Mouse (Mus musculus) heart, embryonic 14.5 days (tissue): ENCODE results near the gene Gm13723. TPM values are rescaled to one million over a fixed set of nuclear protein-coding genes. Genes with fewer than 3 reads are reported as not detected.

Experiments used
- ATAC-seq: fragments of 200-750 bp; cut with Nextera tagmentation; 2 replicates; pipeline ENCODE4 v1.8.0; 2017; ENCODE audit warnings: low read depth, moderate TSS enrichment; ENCODE audit not compliant: insufficient number of reproducible peaks, insufficient read depth, low FRiP score
- H3K27ac ChIP-seq, 2 experiments: fragments of 200-500 bp in 1 of 2; fragments of 300-500 bp in 1 of 2; sonication (generic) in 1 of 2; replicated peaks in 1 of 2; 2 replicates each; pipeline ENCODE4 v1.5.1; 2012 to 2014; ENCODE audit warnings: low read depth in 2 of 2, low read length in 2 of 2, control low read depth in 1 of 2, mild to moderate bottlenecking in 1 of 2, mixed read lengths in 1 of 2; ENCODE audit not compliant: control insufficient read depth in 1 of 2, insufficient read depth in 1 of 2
- H3K27me3 ChIP-seq: fragments of 300-500 bp; sonication (generic); 2 replicates; pipeline ENCODE4 v1.6.1; 2014; ENCODE audit warnings: mild to moderate bottlenecking, low read length, control low read depth; ENCODE audit not compliant: control insufficient read depth, insufficient read depth
- H3K36me3 ChIP-seq: fragments of 300-500 bp; sonication (generic); 2 replicates; pipeline ENCODE4 v1.6.1; 2014; ENCODE audit warnings: mild to moderate bottlenecking, control low read depth, low read length, mixed read lengths; ENCODE audit not compliant: control insufficient read depth, insufficient read depth
- H3K4me1 ChIP-seq, 2 experiments: fragments of 200-500 bp in 1 of 2; fragments of 300-500 bp in 1 of 2; sonication (generic) in 1 of 2; 2 replicates each; pipeline ENCODE4 v1.6.1; 2012 to 2014; ENCODE audit warnings: low read length in 2 of 2, control low read depth in 1 of 2, mixed read lengths in 1 of 2; ENCODE audit not compliant: control insufficient read depth in 2 of 2, insufficient read depth in 2 of 2
- H3K4me2 ChIP-seq: fragments of 300-500 bp; sonication (generic); 2 replicates; pipeline ENCODE4 v1.6.1; 2014; ENCODE audit warnings: mild to moderate bottlenecking, low read length
- H3K4me3 ChIP-seq, 2 experiments: fragments of 200-500 bp in 1 of 2; fragments of 300-500 bp in 1 of 2; sonication (generic) in 1 of 2; 2 replicates each; pipeline ENCODE4 v1.5.1; 2012 to 2014; ENCODE audit warnings: low read length in 2 of 2, mild to moderate bottlenecking in 2 of 2, control low read depth in 1 of 2, low read depth in 1 of 2, moderate library complexity in 1 of 2; ENCODE audit not compliant: control insufficient read depth in 1 of 2, insufficient read depth in 1 of 2
- H3K9ac ChIP-seq: fragments of 300-500 bp; sonication (generic); 2 replicates; pipeline ENCODE4 v1.6.1; 2014; ENCODE audit warnings: mild to moderate bottlenecking, low read length
- H3K9me3 ChIP-seq: fragments of 300-500 bp; sonication (generic); 2 replicates; pipeline ENCODE4 v1.6.1; 2016; ENCODE audit warnings: low read length, control low read depth; ENCODE audit not compliant: control insufficient read depth
- WGBS: fragments of 180-500 bp; shearing (Covaris S2); extraction: QIAGEN DNeasy Blood & Tissue Kit; methylation state at CpG from one replicate; pipeline ENCODE4 v1.1.7; 2014; 5-methylcytosine and 5-hydroxymethylcytosine counted together
- polyA plus RNA-seq: library from polyadenylated mRNA; unstranded; fragments of >200 nt; fragmentation: Nextera tagmentation; extraction: Ambion mirVana; gene quantifications from 2 replicates; pipeline ENCODE4 v1.2.1, GENCODE M21; 2014

Gene Gm13723
- not detected in 2 replicates for polyA plus RNA-seq

- Histone ChIP-seq H3K4me2 (no peak within 1 kb of the TSS), H3K9ac (no peak within 1 kb of the TSS), H3K9me3 (no peaks in the 10 kb centered on the region), H3K27me3 (no peaks in the 10 kb centered on the region), H3K27ac (no peak within 1 kb of the TSS), H3K4me3 (no peak within 1 kb of the TSS), H3K36me3 (no peaks in the 10 kb centered on the region), H3K4me1 (no peaks in the 10 kb centered on the region)
- ATAC-seq = no peak
- WGBS = 60% methylated on average over 1 of the region's 1 CpGs
Measured at GRCm38 (mm10) chr2:86874702-86875101, at the start of gene Gm13723. Gene Gm13723, minus strand, starts transcription at chr2:86874802.

GRCm38 (mm10) chr2:86905647-86906046, 31.0 kb upstream of the Gm13723 start:
- no peak for ATAC-seq
- no peak overlapping the region for H3K4me2 ChIP-seq
- H3K27ac ChIP-seq = no peak overlapping the region
- H3K9me3 ChIP-seq = no peaks in the 10 kb centered on the region
- no peak overlapping the region for H3K9ac ChIP-seq
- H3K36me3 ChIP-seq = no peaks in the 10 kb centered on the region
- H3K4me1 ChIP-seq = no peaks in the 10 kb centered on the region
- no peaks in the 10 kb centered on the region for H3K27me3 ChIP-seq
- 75% methylated on average over 2 of the region's 2 CpGs for WGBS
- H3K4me3 ChIP-seq = no peak overlapping the region

- H3K4me3 ChIP-seq = no peak within 1 kb of the TSS
- no peaks in the 10 kb centered on the region for H3K36me3 ChIP-seq
- no peak within 1 kb of the TSS for H3K4me2 ChIP-seq
- 88% methylated on average over 1 of the region's 1 CpGs for WGBS
- H3K27ac ChIP-seq = no peak within 1 kb of the TSS
- no peaks in the 10 kb centered on the region for H3K27me3 ChIP-seq
- H3K9ac ChIP-seq = no peak within 1 kb of the TSS
- H3K4me1 ChIP-seq = no peaks in the 10 kb centered on the region
- no peak for ATAC-seq
- no peaks in the 10 kb centered on the region for H3K9me3 ChIP-seq
Measured at GRCm38 (mm10) chr2:86892116-86892515, 17.5 kb upstream of the Gm13723 start, which contains the start of gene Olfr1097. Gene Olfr1097, minus strand, starts transcription at chr2:86892216.

- Histone ChIP-seq H3K9ac (no peak within 1 kb of the TSS), H3K4me3 (no peak within 1 kb of the TSS), H3K27ac (no peak within 1 kb of the TSS), H3K27me3 (no peaks in the 10 kb centered on the region), H3K9me3 (no peaks in the 10 kb centered on the region), H3K4me2 (no peak within 1 kb of the TSS), H3K4me1 (no peaks in the 10 kb centered on the region), H3K36me3 (no peaks in the 10 kb centered on the region)
- no peak for ATAC-seq
- 77% methylated on average over 3 of the region's 3 CpGs for WGBS
Measured at GRCm38 (mm10) chr2:86851596-86851995, 23.0 kb downstream of the Gm13723 start, which contains the start of gene Olfr1095. Gene Olfr1095, minus strand, starts transcription at chr2:86851696.

GRCm38 (mm10) chr2:86824363-86824762, 50.2 kb downstream of the Gm13723 start, which contains the start of gene Olfr1094:
Gene Olfr1094, plus strand, starts transcription at chr2:86824663.
- H3K27ac ChIP-seq = no peak within 1 kb of the TSS
- H3K27me3 ChIP-seq = no peaks in the 10 kb centered on the region
- no peak within 1 kb of the TSS for H3K4me3 ChIP-seq
- no peak within 1 kb of the TSS for H3K4me2 ChIP-seq
- no peak within 1 kb of the TSS for H3K9ac ChIP-seq
- no peak for ATAC-seq
- H3K36me3 ChIP-seq = no peaks in the 10 kb centered on the region
- H3K9me3 ChIP-seq = no peaks in the 10 kb centered on the region
- no peaks in the 10 kb centered on the region for H3K4me1 ChIP-seq

Other genes with a start within 250 kb of the Gm13723 start
- not detected in 2 replicates for gene Olfr1084, start 235.1 kb downstream of the Gm13723 start, polyA plus RNA-seq
- gene Olfr1085, start 212.8 kb downstream of the Gm13723 start, polyA plus RNA-seq = not detected in 2 replicates
- not detected in 2 replicates for gene Olfr1086, start 194.7 kb downstream of the Gm13723 start, polyA plus RNA-seq
- not detected in 2 replicates for gene Olfr1087, start 176.4 kb downstream of the Gm13723 start, polyA plus RNA-seq
- not detected in 2 replicates for gene Olfr1089, start 141.1 kb downstream of the Gm13723 start, polyA plus RNA-seq
- not detected in 2 replicates for gene Olfr1090, start 115.8 kb downstream of the Gm13723 start, polyA plus RNA-seq
- not detected in 2 replicates for gene Olfr1093, start 92.3 kb downstream of the Gm13723 start, polyA plus RNA-seq
- not detected in 2 replicates for gene Olfr141, start 64.8 kb downstream of the Gm13723 start, polyA plus RNA-seq
- not detected in 2 replicates for gene Olfr1094, start 50.1 kb downstream of the Gm13723 start, polyA plus RNA-seq
- gene Olfr1095, start 23.1 kb downstream of the Gm13723 start, polyA plus RNA-seq = not detected in 2 replicates
- gene Olfr1097, start 17.4 kb upstream of the Gm13723 start, polyA plus RNA-seq = not detected in 2 replicates
- not detected in 2 replicates for gene Olfr1098, start 49.7 kb upstream of the Gm13723 start, polyA plus RNA-seq
- not detected in 2 replicates for gene Olfr1099, start 85.9 kb upstream of the Gm13723 start, polyA plus RNA-seq
- not detected in 2 replicates for gene Olfr1100, start 105.2 kb upstream of the Gm13723 start, polyA plus RNA-seq
- not detected in 2 replicates for gene Olfr1101, start 116.4 kb upstream of the Gm13723 start, polyA plus RNA-seq
- gene Olfr1102, start 123.6 kb upstream of the Gm13723 start, polyA plus RNA-seq = not detected in 2 replicates
- gene Olfr1104, start 152.3 kb upstream of the Gm13723 start, polyA plus RNA-seq = not detected in 2 replicates
- not detected in 2 replicates for gene Olfr1105, start 161.7 kb upstream of the Gm13723 start, polyA plus RNA-seq
- gene Olfr1106, start 177.5 kb upstream of the Gm13723 start, polyA plus RNA-seq = not detected in 2 replicates
- not detected in 2 replicates for gene Olfr1107, start 201.0 kb upstream of the Gm13723 start, polyA plus RNA-seq
- gene Olfr1109, start 221.2 kb upstream of the Gm13723 start, polyA plus RNA-seq = not detected in 2 replicates
- gene Olfr259, start 239.8 kb upstream of the Gm13723 start, polyA plus RNA-seq = not detected in 2 replicates